Mouse (Mus musculus) embryonic facial prominence, embryonic 12.5 days (tissue): ENCODE data around the gene Hcrtr1. TPM values are rescaled to one million over a fixed set of nuclear protein-coding genes. Genes with fewer than 3 reads are reported as not detected.
A peak's percentile ranks its signal among the peaks of the same experiment; 100 is the strongest.

Experiments used
- ATAC-seq: fragments of 200-750 bp; cut with Nextera tagmentation; 2 replicates; pipeline ENCODE4 v1.8.0; 2017; ENCODE audit not compliant: insufficient number of reproducible peaks, insufficient read depth, low FRiP score, low TSS enrichment
- H3K27ac ChIP-seq: fragments of 300-500 bp; sonication (generic); 2 replicates; pipeline ENCODE4 v1.5.1; 2016; ENCODE audit warnings: mild to moderate bottlenecking
- H3K27me3 ChIP-seq: fragments of 300-500 bp; sonication (generic); 2 replicates; pipeline ENCODE4 v1.6.1; 2016; ENCODE audit warnings: mild to moderate bottlenecking, moderate library complexity
- H3K36me3 ChIP-seq: fragments of 300-500 bp; sonication (generic); 2 replicates; pipeline ENCODE4 v1.6.1; 2016; ENCODE audit warnings: mild to moderate bottlenecking
- H3K4me1 ChIP-seq: fragments of 300-500 bp; sonication (generic); 2 replicates; pipeline ENCODE4 v1.6.1; 2016
- H3K4me2 ChIP-seq: fragments of 300-500 bp; sonication (generic); replicated peaks from 2 replicates; pipeline ENCODE4 v1.6.1; 2016; ENCODE audit warnings: mild to moderate bottlenecking, moderate library complexity
- H3K4me3 ChIP-seq: fragments of 300-500 bp; sonication (generic); 2 replicates; pipeline ENCODE4 v1.5.1; 2016; ENCODE audit warnings: mild to moderate bottlenecking
- H3K9ac ChIP-seq: fragments of 300-500 bp; sonication (generic); 2 replicates; pipeline ENCODE4 v1.6.1; 2016; ENCODE audit warnings: mild to moderate bottlenecking, moderate library complexity
- H3K9me3 ChIP-seq: fragments of 300-500 bp; sonication (generic); 2 replicates; pipeline ENCODE4 v1.6.1; 2016; ENCODE audit warnings: mild to moderate bottlenecking, moderate library complexity
- WGBS: fragments of 180-500 bp; shearing (Covaris S2); methylation state at CpG from one replicate; pipeline ENCODE4 v1.1.7; 2016; 5-methylcytosine and 5-hydroxymethylcytosine counted together
- polyA plus RNA-seq: library from polyadenylated mRNA; unstranded; fragments of >200 nt; fragmentation: Nextera tagmentation; extraction: Ambion mirVana; gene quantifications from 2 replicates; pipeline ENCODE4 v1.2.1, GENCODE M21; 2016

Hcrtr1 gene
- polyA plus RNA-seq, 1 experiment from 2014 or later: 0.32 TPM

- Histone ChIP-seq H3K4me1 (peaks cover 46% of the 10 kb centered on the region), H3K4me2 (no peak overlapping the region), H3K27me3 (peaks cover 22% of the 10 kb centered on the region), H3K27ac (no peak overlapping the region), H3K9ac (no peak overlapping the region), H3K4me3 (no peak overlapping the region), H3K9me3 (no peaks in the 10 kb centered on the region), H3K36me3 (no peaks in the 10 kb centered on the region)
- 69% methylated on average over 8 of the region's 8 CpGs for WGBS
- no peak for ATAC-seq
Observed at GRCm38 (mm10) chr4:130166592-130166991, 27.4 kb upstream of the Hcrtr1 start.

GRCm38 (mm10) chr4:130166061-130166460 is 26.9 kb upstream of the Hcrtr1 start:
- H3K4me3 ChIP-seq: no peak overlapping the region
- no peak overlapping the region for H3K9ac ChIP-seq
- H3K9me3 ChIP-seq: no peaks in the 10 kb centered on the region
- ATAC-seq: no peak
- no peak overlapping the region for H3K4me2 ChIP-seq
- peaks cover 22% of the 10 kb centered on the region for H3K27me3 ChIP-seq
- peak overlapping the region; percentile 38; the same call in 1 of the 2 replicates for H3K27ac ChIP-seq
- 65% methylated on average over 18 of the region's 18 CpGs for WGBS
- no peaks in the 10 kb centered on the region for H3K36me3 ChIP-seq
- peaks cover 44% of the 10 kb centered on the region for H3K4me1 ChIP-seq

- ATAC-seq: no peak
- no peak overlapping the region for H3K4me2 ChIP-seq
- H3K27me3 ChIP-seq: peaks cover 22% of the 10 kb centered on the region
- 75% methylated on average over 6 of the region's 6 CpGs for WGBS
- H3K9me3 ChIP-seq: no peaks in the 10 kb centered on the region
- no peak overlapping the region for H3K9ac ChIP-seq
- no peaks in the 10 kb centered on the region for H3K36me3 ChIP-seq
- peaks cover 44% of the 10 kb centered on the region for H3K4me1 ChIP-seq
- H3K4me3 ChIP-seq: no peak overlapping the region
- no peak overlapping the region for H3K27ac ChIP-seq
Observed at GRCm38 (mm10) chr4:130164121-130164520, 25.0 kb upstream of the Hcrtr1 start.

GRCm38 (mm10) chr4:130163391-130163861 is 24.3 kb upstream of the Hcrtr1 start:
- no peaks in the 10 kb centered on the region for H3K36me3 ChIP-seq
- peaks cover 40% of the 10 kb centered on the region for H3K4me1 ChIP-seq
- peak overlapping the region; percentile 10; the same call in 1 of the 2 replicates for H3K4me3 ChIP-seq
- ATAC-seq: no peak
- peaks cover 22% of the 10 kb centered on the region for H3K27me3 ChIP-seq
- no peaks in the 10 kb centered on the region for H3K9me3 ChIP-seq
- WGBS: 5% methylated on average over 20 of the region's 20 CpGs
- peak overlapping the region; percentile 38 for H3K9ac ChIP-seq
- no peak overlapping the region for H3K27ac ChIP-seq
- H3K4me2 ChIP-seq: peak overlapping the region; percentile 41

GRCm38 (mm10) chr4:130161349-130161748 is 22.2 kb upstream of the Hcrtr1 start:
- WGBS: 20% methylated on average over 4 of the region's 4 CpGs
- H3K27ac ChIP-seq: no peak overlapping the region

GRCm38 (mm10) chr4:130156812-130157371 is 17.7 kb upstream of the Hcrtr1 start:
- no peaks in the 10 kb centered on the region for H3K36me3 ChIP-seq
- WGBS: 64% methylated on average over 12 of the region's 12 CpGs
- H3K4me1 ChIP-seq: 0 out of 2 replicates have a peak, but pooled peaks cover 9% of the 10 kb centered on the region
- H3K9ac ChIP-seq: no peak overlapping the region
- H3K4me2 ChIP-seq: no peak overlapping the region
- no peak for ATAC-seq
- H3K27ac ChIP-seq: no peak overlapping the region
- peaks cover 19% of the 10 kb centered on the region for H3K27me3 ChIP-seq
- no peaks in the 10 kb centered on the region for H3K9me3 ChIP-seq
- no peak overlapping the region for H3K4me3 ChIP-seq

More at GRCm38 (mm10) chr4:130161349-130161748, 22.2 kb upstream of the Hcrtr1 start:
- no peaks in the 10 kb centered on the region for H3K36me3 ChIP-seq
- H3K27me3 ChIP-seq: peaks cover 22% of the 10 kb centered on the region
- H3K9ac ChIP-seq: no peak overlapping the region
- H3K4me3 ChIP-seq: no peak overlapping the region
- H3K4me2 ChIP-seq: no peak overlapping the region
- no peaks in the 10 kb centered on the region for H3K9me3 ChIP-seq
- no peak for ATAC-seq
- H3K4me1 ChIP-seq: peaks cover 26% of the 10 kb centered on the region

- no peaks in the 10 kb centered on the region for H3K9me3 ChIP-seq
- 74% methylated on average over 3 of the region's 3 CpGs for WGBS
- H3K36me3 ChIP-seq: no peaks in the 10 kb centered on the region
- no peak overlapping the region for H3K4me2 ChIP-seq
- H3K27ac ChIP-seq: no peak overlapping the region
- H3K9ac ChIP-seq: no peak overlapping the region
- no peak overlapping the region for H3K4me3 ChIP-seq
- no peak for ATAC-seq
- H3K27me3 ChIP-seq: peaks cover 24% of the 10 kb centered on the region
- H3K4me1 ChIP-seq: 0 out of 2 replicates have a peak, but pooled peaks cover 4% of the 10 kb centered on the region
Observed at GRCm38 (mm10) chr4:130154250-130154649, 15.1 kb upstream of the Hcrtr1 start.

GRCm38 (mm10) chr4:130148405-130148804 is 9.2 kb upstream of the Hcrtr1 start:
- Histone ChIP-seq H3K36me3 (no peaks in the 10 kb centered on the region), H3K4me2 (no peak overlapping the region), H3K4me1 (no peaks in the 10 kb centered on the region), H3K27me3 (peaks cover 22% of the 10 kb centered on the region), H3K27ac (no peak overlapping the region), H3K4me3 (no peak overlapping the region), H3K9ac (no peak overlapping the region), H3K9me3 (peaks cover 8% of the 10 kb centered on the region; the same call in 1 of the 2 replicates)
- 81% methylated on average over 10 of the region's 10 CpGs for WGBS
- ATAC-seq: no peak

GRCm38 (mm10) chr4:130141786-130142185 is 2.6 kb upstream of the Hcrtr1 start:
- H3K4me3 ChIP-seq: no peak overlapping the region
- H3K27ac ChIP-seq: no peak overlapping the region
- peaks cover 4% of the 10 kb centered on the region; the same call in 1 of the 2 replicates for H3K4me1 ChIP-seq
- no peak overlapping the region for H3K9ac ChIP-seq
- H3K4me2 ChIP-seq: no peak overlapping the region
- H3K36me3 ChIP-seq: no peaks in the 10 kb centered on the region
- H3K9me3 ChIP-seq: peaks cover 8% of the 10 kb centered on the region; the same call in 1 of the 2 replicates
- ATAC-seq: no peak
- peaks cover 58% of the 10 kb centered on the region for H3K27me3 ChIP-seq
- 69% methylated on average over 3 of the region's 3 CpGs for WGBS

GRCm38 (mm10) chr4:130140992-130141402 is 1.8 kb upstream of the Hcrtr1 start:
- H3K27me3 ChIP-seq: peaks cover 60% of the 10 kb centered on the region

GRCm38 (mm10) chr4:130138441-130139213 is 532 bp downstream of the Hcrtr1 start:
- H3K36me3 ChIP-seq: no peaks in the 10 kb centered on the region
- H3K9ac ChIP-seq: peak overlapping the region; percentile 32; the same call in 1 of the 2 replicates
- peaks cover 55% of the 10 kb centered on the region for H3K27me3 ChIP-seq
- H3K4me2 ChIP-seq: peak overlapping the region; percentile 56
- H3K4me3 ChIP-seq: peak overlapping the region; percentile 28
- no peaks in the 10 kb centered on the region for H3K9me3 ChIP-seq
- WGBS: 1% methylated on average over 56 of the region's 57 CpGs
- peaks cover 4% of the 10 kb centered on the region; the same call in 1 of the 2 replicates for H3K4me1 ChIP-seq
- peak; percentile 30; the same call in 1 of the 2 replicates for ATAC-seq
- no peak overlapping the region for H3K27ac ChIP-seq

More at GRCm38 (mm10) chr4:130140992-130141402, 1.8 kb upstream of the Hcrtr1 start:
- no peak for ATAC-seq
- H3K36me3 ChIP-seq: no peaks in the 10 kb centered on the region
- H3K27ac ChIP-seq: no peak overlapping the region
- no peak overlapping the region for H3K4me2 ChIP-seq
- 60% methylated on average over 9 of the region's 9 CpGs for WGBS
- H3K9ac ChIP-seq: no peak overlapping the region
- H3K9me3 ChIP-seq: peaks cover 8% of the 10 kb centered on the region; the same call in 1 of the 2 replicates
- peaks cover 4% of the 10 kb centered on the region; the same call in 1 of the 2 replicates for H3K4me1 ChIP-seq
- no peak overlapping the region for H3K4me3 ChIP-seq
